Mouse (Mus musculus) C2C12 (cell line): ENCODE data around the gene Sh3yl1.

Experiments
- CEBPB ChIP-seq: IDR thresholded peaks from one replicate; pipeline ENCODE4 v1.6.1; 2011; ENCODE audit warnings: low read depth, mild to moderate bottlenecking, control low read depth, moderate library complexity
- CTCF ChIP-seq: IDR thresholded peaks from one replicate; pipeline ENCODE4 v1.5.1; 2011; ENCODE audit not compliant: control insufficient read depth, insufficient read depth, insufficient read length
- FOSL1 ChIP-seq: IDR thresholded peaks from one replicate; pipeline ENCODE4 v1.8.0; 2011; ENCODE audit warnings: mild to moderate bottlenecking, low read length; ENCODE audit not compliant: poor library complexity, insufficient read depth, severe bottlenecking
- MAX ChIP-seq: IDR thresholded peaks from one replicate; pipeline ENCODE4 v1.6.1; 2011; ENCODE audit warnings: mild to moderate bottlenecking, control low read depth
- MYOD1 ChIP-seq: IDR thresholded peaks from one replicate; pipeline ENCODE4 v1.6.1; 2011; ENCODE audit warnings: low read depth; ENCODE audit not compliant: control insufficient read depth, insufficient read length
- MYOG ChIP-seq: IDR thresholded peaks from one replicate; pipeline ENCODE4 v1.6.1; 2011; ENCODE audit not compliant: control insufficient read depth, insufficient read length; ENCODE audit errors: extremely low read depth
- USF1 ChIP-seq: IDR thresholded peaks from one replicate; pipeline ENCODE4 v1.6.1; 2011; ENCODE audit warnings: low read depth, mild to moderate bottlenecking, control low read depth, moderate library complexity

- TF ChIP-seq CTCF (no peak), CEBPB (no peak), MYOG (no peak), USF1 (no peak), MYOD1 (no peak), FOSL1 (no peak), MAX (no peak)
Measured at GRCm38 (mm10) chr12:30879447-30879846, 32.0 kb upstream of the Sh3yl1 start.
